Mouse (Mus musculus): Measurements from ENCODE around the gene Rpusd4. TPM values are rescaled to one million over a fixed set of nuclear protein-coding genes. Genes with fewer than 3 reads are reported as not detected.

Gene Rpusd4
- total and polyA plus RNA-seq, 2 experiments from 2014 or later: 12.6 to 14.1 TPM

DNA sequence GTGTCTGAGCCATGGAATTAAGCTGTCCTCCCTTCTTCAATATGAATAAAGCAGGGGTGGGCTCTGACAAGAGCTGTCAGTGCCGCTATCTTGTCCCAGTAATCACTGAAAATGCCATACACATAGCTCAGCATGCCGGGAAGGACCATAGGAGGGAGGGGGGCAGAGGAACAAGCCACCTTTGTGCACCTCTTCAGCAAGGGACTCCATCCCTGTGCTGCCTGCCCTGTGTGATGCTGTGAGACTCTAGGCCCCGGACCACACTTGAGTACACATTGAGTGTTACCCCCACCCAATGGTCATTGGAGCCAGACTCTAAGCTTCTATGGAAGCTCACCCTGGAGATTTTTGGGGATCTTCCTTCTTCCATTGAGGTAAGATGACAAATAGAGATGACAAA is 18.7 kb downstream of the Rpusd4 start:
- Histone ChIP-seq H3K36me3 (replicated peaks; ENCODE audit: control insufficient read depth, insufficient read depth, low read length) (no peaks in the 10 kb centered on the region), H3K9ac (replicated peaks; ENCODE audit: low read depth, low read length) (no peak overlapping the region), H3K4me2 (ENCODE audit: low read depth, low read length) (no peak overlapping the region), H3K4me3 (ENCODE audit: low read depth, low read length) (no peak overlapping the region), H3K9me3 (replicated peaks; ENCODE audit: control insufficient read depth, low read length) (no peaks in the 10 kb centered on the region), H3K27me3 (ENCODE audit: control insufficient read depth, insufficient read depth, low read length) (no peaks in the 10 kb centered on the region), H3K4me1 (ENCODE audit: control insufficient read depth, insufficient read depth) (no peaks in the 10 kb centered on the region), H3K27ac (ENCODE audit: low read depth) (no peak overlapping the region)
- TF ChIP-seq EP300 (IDR thresholded peaks at IDR 0.05; ENCODE audit: low read depth): no peak
- no peak for TF ChIP-seq CTCF (IDR thresholded peaks at IDR 0.05; ENCODE audit: low read depth)
- DNase-seq (ENCODE audit: low spot score) (no peak), ATAC-seq (ENCODE audit: insufficient read depth, low read depth) (no peak)
- WGBS: 76% methylated on average over 3 of the region's 3 CpGs

GRCm38 (mm10) chr9:35289992-35290391 is 22.3 kb downstream of the Rpusd4 start:
- ATAC-seq (ENCODE audit: insufficient read depth, low read depth) (no peak), DNase-seq (ENCODE audit: low spot score) (no peak)
- no peak overlapping the region for H3K4me2 ChIP-seq (ENCODE audit: low read depth, low read length)
- no peaks in the 10 kb centered on the region for H3K36me3 ChIP-seq (replicated peaks; ENCODE audit: control insufficient read depth, insufficient read depth, low read length)
- H3K9me3 ChIP-seq (replicated peaks; ENCODE audit: control insufficient read depth, low read length): no peaks in the 10 kb centered on the region
- no peak overlapping the region for H3K4me3 ChIP-seq (ENCODE audit: low read depth, low read length)
- TF ChIP-seq CTCF (IDR thresholded peaks at IDR 0.05; ENCODE audit: low read depth) (no peak), EP300 (IDR thresholded peaks at IDR 0.05; ENCODE audit: low read depth) (no peak)
- no peaks in the 10 kb centered on the region for H3K4me1 ChIP-seq (ENCODE audit: control insufficient read depth, insufficient read depth)
- no peak overlapping the region for H3K9ac ChIP-seq (replicated peaks; ENCODE audit: low read depth, low read length)
- H3K27me3 ChIP-seq (ENCODE audit: control insufficient read depth, insufficient read depth, low read length): no peaks in the 10 kb centered on the region
- no peak overlapping the region for H3K27ac ChIP-seq (ENCODE audit: low read depth)
- WGBS: 62% methylated on average over 7 of the region's 7 CpGs

GRCm38 (mm10) chr9:35290417-35290816 is 22.8 kb downstream of the Rpusd4 start:
- Histone ChIP-seq H3K9ac (replicated peaks; ENCODE audit: low read depth, low read length) (no peak overlapping the region), H3K9me3 (replicated peaks; ENCODE audit: control insufficient read depth, low read length) (no peaks in the 10 kb centered on the region), H3K4me2 (ENCODE audit: low read depth, low read length) (no peak overlapping the region), H3K27me3 (ENCODE audit: control insufficient read depth, insufficient read depth, low read length) (no peaks in the 10 kb centered on the region), H3K4me1 (ENCODE audit: control insufficient read depth, insufficient read depth) (no peaks in the 10 kb centered on the region), H3K36me3 (replicated peaks; ENCODE audit: control insufficient read depth, insufficient read depth, low read length) (no peaks in the 10 kb centered on the region), H3K4me3 (ENCODE audit: low read depth, low read length) (no peak overlapping the region), H3K27ac (ENCODE audit: low read depth) (no peak overlapping the region)
- 84% methylated on average over 3 of the region's 3 CpGs for WGBS
- no peak for TF ChIP-seq EP300 (IDR thresholded peaks at IDR 0.05; ENCODE audit: low read depth)
- no peak for TF ChIP-seq CTCF (IDR thresholded peaks at IDR 0.05; ENCODE audit: low read depth)
- DNase-seq (ENCODE audit: low spot score) (no peak), ATAC-seq (ENCODE audit: insufficient read depth, low read depth) (no peak)

- no peaks in the 10 kb centered on the region for H3K9me3 ChIP-seq (replicated peaks; ENCODE audit: control insufficient read depth, low read length)
- H3K4me2 ChIP-seq (ENCODE audit: low read depth, low read length): no peak overlapping the region
- TF ChIP-seq EP300 (IDR thresholded peaks at IDR 0.05; ENCODE audit: low read depth): no peak
- no peak for TF ChIP-seq CTCF (IDR thresholded peaks at IDR 0.05; ENCODE audit: low read depth)
- H3K27ac ChIP-seq (ENCODE audit: low read depth): no peak overlapping the region
- no peak overlapping the region for H3K9ac ChIP-seq (replicated peaks; ENCODE audit: low read depth, low read length)
- WGBS: 26% methylated on average over 4 of the region's 4 CpGs
- no peaks in the 10 kb centered on the region for H3K4me1 ChIP-seq (ENCODE audit: control insufficient read depth, insufficient read depth)
- H3K36me3 ChIP-seq (replicated peaks; ENCODE audit: control insufficient read depth, insufficient read depth, low read length): no peaks in the 10 kb centered on the region
- no peak overlapping the region for H3K4me3 ChIP-seq (ENCODE audit: low read depth, low read length)
- no peaks in the 10 kb centered on the region for H3K27me3 ChIP-seq (ENCODE audit: control insufficient read depth, insufficient read depth, low read length)
- peak; percentile 35 for DNase-seq (ENCODE audit: low spot score)
- ATAC-seq (ENCODE audit: insufficient read depth, low read depth): no peak; the same call in 1 of the 2 replicates
These were observed 23.3 kb downstream of the Rpusd4 start for GRCm38 (mm10) chr9:35290916-35291315.

DNA sequence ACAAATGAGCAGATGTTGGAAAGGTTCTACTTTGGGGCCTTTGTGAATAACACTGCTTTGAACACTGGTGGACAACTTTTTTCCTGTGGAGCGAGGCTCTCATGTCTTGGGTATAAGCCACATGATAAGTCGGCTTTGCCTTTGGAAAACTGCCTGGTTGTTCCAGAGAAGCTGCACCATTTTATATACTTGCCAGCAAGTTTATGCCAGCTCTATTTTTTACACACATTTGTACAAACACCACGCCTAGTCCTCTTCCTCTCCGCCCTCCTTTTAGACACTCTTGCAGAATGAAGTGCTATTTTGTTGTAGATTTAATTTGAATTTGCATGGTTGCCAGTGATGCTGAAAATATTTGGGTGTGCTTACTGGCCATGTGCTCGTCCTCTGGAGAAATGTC is 25.8 kb downstream of the Rpusd4 start:
- H3K9me3 ChIP-seq (replicated peaks; ENCODE audit: control insufficient read depth, low read length): no peaks in the 10 kb centered on the region; the same call in 1 of the 2 replicates
- H3K4me3 ChIP-seq (ENCODE audit: low read depth, low read length): no peak overlapping the region
- 60% methylated on average over 5 of the region's 5 CpGs for WGBS
- no peaks in the 10 kb centered on the region for H3K4me1 ChIP-seq (ENCODE audit: control insufficient read depth, insufficient read depth)
- no peak overlapping the region for H3K9ac ChIP-seq (replicated peaks; ENCODE audit: low read depth, low read length)
- H3K36me3 ChIP-seq (replicated peaks; ENCODE audit: control insufficient read depth, insufficient read depth, low read length): no peaks in the 10 kb centered on the region
- ATAC-seq (ENCODE audit: insufficient read depth, low read depth) (no peak), DNase-seq (ENCODE audit: low spot score) (no peak)
- H3K27ac ChIP-seq (ENCODE audit: low read depth): no peak overlapping the region
- TF ChIP-seq EP300 (IDR thresholded peaks at IDR 0.05; ENCODE audit: low read depth) (no peak), CTCF (IDR thresholded peaks at IDR 0.05; ENCODE audit: low read depth) (no peak)
- H3K27me3 ChIP-seq (ENCODE audit: control insufficient read depth, insufficient read depth, low read length): no peaks in the 10 kb centered on the region
- no peak overlapping the region for H3K4me2 ChIP-seq (ENCODE audit: low read depth, low read length)

- no peak overlapping the region for H3K4me3 ChIP-seq (ENCODE audit: low read depth, low read length)
- H3K4me2 ChIP-seq (ENCODE audit: low read depth, low read length): no peak overlapping the region
- H3K9me3 ChIP-seq (replicated peaks; ENCODE audit: control insufficient read depth, low read length): no peaks in the 10 kb centered on the region; the same call in 1 of the 2 replicates
- DNase-seq (ENCODE audit: low spot score) (no peak), ATAC-seq (ENCODE audit: insufficient read depth, low read depth) (no peak)
- no peaks in the 10 kb centered on the region for H3K27me3 ChIP-seq (ENCODE audit: control insufficient read depth, insufficient read depth, low read length)
- H3K9ac ChIP-seq (replicated peaks; ENCODE audit: low read depth, low read length): no peak overlapping the region
- H3K36me3 ChIP-seq (replicated peaks; ENCODE audit: control insufficient read depth, insufficient read depth, low read length): no peaks in the 10 kb centered on the region
- H3K27ac ChIP-seq (ENCODE audit: low read depth): no peak overlapping the region
- TF ChIP-seq CTCF (IDR thresholded peaks at IDR 0.05; ENCODE audit: low read depth): no peak
- TF ChIP-seq EP300 (IDR thresholded peaks at IDR 0.05; ENCODE audit: low read depth): no peak
- no peaks in the 10 kb centered on the region for H3K4me1 ChIP-seq (ENCODE audit: control insufficient read depth, insufficient read depth)
These were observed 30.1 kb downstream of the Rpusd4 start for GRCm38 (mm10) chr9:35297791-35298190.

Data from heart, postnatal 0 days (tissue).